Mouse (Mus musculus) neutrophil, adult 5-6 weeks (primary cell): Measurements from ENCODE around the gene Spem1. TPM values are rescaled to one million over a fixed set of nuclear protein-coding genes. Genes with fewer than 3 reads are reported as not detected.

Experiments used
- ATAC-seq: fragments of 151-379, 151-347 bp; 2 replicates; pipeline ENCODE4 v1.8.0; 2017; ENCODE audit warnings: mild to moderate bottlenecking, moderate TSS enrichment; ENCODE audit not compliant: insufficient number of reproducible peaks, poor library complexity, low FRiP score, severe bottlenecking; ENCODE audit errors: extremely low read depth
- total RNA-seq: library from RNA; stranded (forward); fragments of 200-1000 nt; gene quantifications from 2 replicates; pipeline ENCODE4 v1.2.3, GENCODE M21; 2017

Spem1 gene
- total RNA-seq, 1 experiment from 2014 or later, result not detected

GRCm38 (mm10) chr11:69837952-69838713 is 16.2 kb upstream of the Spem1 start, which contains the start of gene Tmem256:
Gene Tmem256, plus strand, starts transcription at chr11:69838514.
- ATAC-seq, result peak; percentile 83

DNA sequence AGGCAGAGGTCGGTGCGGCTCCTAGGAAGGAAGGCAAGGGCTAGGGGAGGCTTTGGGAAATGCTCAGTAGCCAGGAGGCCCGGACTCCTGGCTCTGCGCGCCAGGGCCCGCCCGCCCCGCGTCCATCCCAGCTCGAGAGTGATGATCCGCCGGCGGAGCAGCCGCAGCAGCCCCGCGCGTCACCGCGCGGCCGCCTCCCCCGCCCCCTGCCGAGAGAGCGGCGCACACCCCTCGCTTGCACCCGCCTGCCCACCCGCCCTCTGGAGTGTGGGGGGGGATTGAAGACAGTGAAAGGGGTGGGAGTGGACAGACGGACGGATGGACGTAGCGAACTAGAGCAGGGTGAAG is 15.6 kb upstream of the Spem1 start, which contains the start of gene Nlgn2:
Gene Nlgn2 (minus strand): TSS at position 181 of the 348 bp plus-strand sequence.
- no peak for ATAC-seq

GRCm38 (mm10) chr11:69836703-69837576 is 15.0 kb upstream of the Spem1 start:
- no peak for ATAC-seq

- ATAC-seq, result no peak
Observed at GRCm38 (mm10) chr11:69835966-69836335, 14.0 kb upstream of the Spem1 start.

DNA sequence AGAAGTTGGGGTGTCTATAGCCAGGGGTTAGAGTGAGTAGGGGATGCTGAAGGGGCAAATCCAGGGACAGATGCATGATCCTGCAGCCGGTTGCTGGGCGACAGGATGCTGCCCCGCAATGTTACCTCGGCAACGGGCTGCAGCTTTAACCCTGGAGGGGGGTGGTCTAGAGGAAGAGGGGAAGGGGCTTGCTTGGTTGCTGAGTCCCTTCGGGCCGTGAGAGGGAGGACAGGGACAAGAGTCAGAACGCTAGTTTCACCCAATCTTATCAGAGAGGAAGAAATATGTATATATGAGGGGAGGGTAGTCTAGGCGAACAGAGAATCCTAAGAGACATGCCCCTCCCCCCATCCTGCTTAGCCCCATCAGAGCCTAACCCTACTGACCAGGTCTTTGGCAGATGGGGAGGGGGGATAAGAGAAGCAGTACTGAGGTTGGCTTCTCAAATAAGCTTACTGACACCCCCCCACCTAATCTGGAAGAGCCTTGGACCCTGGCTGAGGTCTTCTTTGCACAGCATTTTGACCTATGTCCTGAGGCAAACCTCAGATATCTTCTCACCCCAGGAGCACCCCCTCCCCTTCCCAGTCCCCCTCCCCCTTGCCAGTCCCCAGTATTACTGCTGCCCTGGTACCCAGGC is 13.5 kb upstream of the Spem1 start:
- no peak for ATAC-seq

- no peak for ATAC-seq
Observed at GRCm38 (mm10) chr11:69834001-69834549, 12.1 kb upstream of the Spem1 start.

GRCm38 (mm10) chr11:69833554-69833953 is 11.6 kb upstream of the Spem1 start:
- no peak for ATAC-seq

DNA sequence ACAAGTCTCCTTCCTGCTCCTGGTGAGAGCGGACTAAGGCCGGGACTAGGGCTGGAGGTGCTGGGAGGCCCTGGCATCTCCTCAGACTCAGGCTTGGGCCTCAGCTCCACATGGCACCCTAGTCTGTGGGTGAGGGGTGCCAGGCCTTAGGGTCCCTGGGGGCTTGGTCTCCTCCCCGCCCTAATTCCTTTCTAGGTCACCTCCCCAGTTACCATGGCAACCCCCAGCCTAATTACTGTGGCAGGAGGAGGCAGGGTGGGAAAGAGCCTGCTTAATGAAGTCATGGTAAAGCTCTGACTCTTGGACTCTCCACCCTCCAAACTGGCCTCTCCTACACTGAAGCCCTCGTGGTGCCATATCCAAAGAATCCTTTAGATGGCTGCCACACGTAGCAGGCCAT is 6.9 kb upstream of the Spem1 start:
- no peak for ATAC-seq

- no peak for ATAC-seq
Observed at GRCm38 (mm10) chr11:69823456-69823855, 1.5 kb upstream of the Spem1 start.

GRCm38 (mm10) chr11:69818871-69819270 is 3.1 kb downstream of the Spem1 start:
- no peak for ATAC-seq

GRCm38 (mm10) chr11:69818365-69818764 is 3.6 kb downstream of the Spem1 start, which contains the start of gene Spem2:
Gene Spem2, minus strand, starts transcription at chr11:69818465.
- no peak for ATAC-seq

- ATAC-seq, result no peak
Observed at GRCm38 (mm10) chr11:69816520-69816919, 5.5 kb downstream of the Spem1 start.

DNA sequence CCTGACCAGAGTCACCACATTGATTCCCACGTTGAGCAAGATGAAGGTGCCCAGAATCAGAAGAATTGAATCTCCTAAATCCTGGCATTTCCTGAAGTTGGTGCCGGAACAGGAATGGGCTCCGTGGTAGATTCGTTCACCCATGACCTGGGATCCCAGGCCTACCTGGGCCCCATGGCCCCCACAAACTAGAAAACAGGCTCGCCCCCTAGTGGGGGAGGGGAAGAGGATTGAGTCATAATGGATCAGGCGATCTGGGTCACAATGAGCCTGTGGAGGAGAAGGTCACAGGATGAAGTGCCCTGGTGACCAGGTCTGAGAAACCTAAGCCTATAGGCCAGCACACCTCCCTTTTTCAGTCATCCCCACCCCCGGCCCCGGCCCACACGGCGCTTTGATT is 6.8 kb downstream of the Spem1 start, which contains the start of gene Gm39566:
Gene Gm39566 (minus strand): TSS at position 144 of the 400 bp plus-strand sequence.
- no peak for ATAC-seq

DNA sequence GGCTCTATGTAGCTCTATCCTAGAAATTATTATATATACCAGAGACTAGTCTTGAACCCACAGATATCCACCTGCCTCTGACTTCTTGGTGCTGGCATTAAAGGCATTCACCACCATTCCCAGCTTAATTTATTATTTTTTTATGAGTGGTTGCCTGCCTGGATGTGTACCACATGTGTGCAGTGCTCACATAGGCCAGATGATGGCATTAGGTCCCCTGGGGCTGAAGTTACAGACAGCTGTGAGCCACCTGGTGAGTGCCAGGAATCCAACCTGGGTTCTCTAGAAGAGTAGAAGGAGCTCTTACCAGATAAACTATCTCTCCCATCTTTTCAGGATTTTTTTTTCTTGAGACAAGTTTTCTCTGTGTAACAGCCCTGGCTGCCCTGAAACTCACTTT is 11.7 kb downstream of the Spem1 start:
- ATAC-seq, result no peak

- ATAC-seq, result no peak
Observed at GRCm38 (mm10) chr11:69807641-69808040, 14.3 kb downstream of the Spem1 start.

- ATAC-seq, result no peak
Observed at GRCm38 (mm10) chr11:69806378-69806777, 15.6 kb downstream of the Spem1 start.

- ATAC-seq, result no peak
Observed at GRCm38 (mm10) chr11:69804972-69805909, 16.7 kb downstream of the Spem1 start, which contains the start of gene Tmem102. Gene Tmem102, minus strand, starts transcription at chr11:69805624.

DNA sequence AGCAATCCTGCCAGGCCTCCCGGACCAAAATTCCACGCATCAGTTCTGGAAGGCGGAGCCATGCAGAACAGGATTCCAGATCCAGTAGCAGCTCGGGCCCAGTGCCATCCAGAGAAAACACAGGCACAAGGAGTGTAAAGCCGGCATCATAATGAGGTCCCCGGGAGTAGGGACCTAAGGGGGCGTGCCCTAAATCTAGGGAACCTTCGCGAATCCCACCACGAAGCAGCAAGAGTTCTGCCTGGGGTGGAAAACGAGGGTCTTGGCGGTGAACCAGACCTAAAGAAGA is 17.4 kb downstream of the Spem1 start:
- ATAC-seq, result no peak
